ENCODE assay signal across 10 mouse cellular contexts in the genomic region with DNA sequence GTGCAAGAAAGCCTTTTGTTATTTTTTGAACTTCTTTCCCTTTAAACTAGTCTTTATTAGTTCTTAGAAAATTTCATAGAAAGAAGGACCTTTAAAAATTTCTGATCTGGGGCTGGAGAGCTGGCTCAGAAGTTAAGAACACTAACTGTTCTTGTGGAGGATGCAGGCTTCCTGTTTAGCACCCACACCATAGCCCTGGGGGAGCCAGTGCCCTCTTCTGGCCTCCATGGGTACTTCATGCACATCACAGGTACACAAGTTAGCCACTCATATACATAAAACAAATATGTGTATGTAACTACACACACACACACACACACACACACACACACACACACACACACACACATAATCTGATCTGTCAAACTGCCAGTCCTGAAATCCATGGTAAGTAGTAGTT. TPM values are rescaled to one million over a fixed set of nuclear protein-coding genes. Genes with fewer than 3 reads are reported as not detected.
A peak's percentile ranks its signal among the peaks of the same experiment; 100 is the strongest.
DNase-seq lines count a peak whose midpoint lies in the region; ATAC-seq and TF ChIP-seq lines count a peak whose summit lies in the region.
"Had no signal": no experiment of that assay in that cellular context is flagged by ENCODE, and none has a peak within 500 bp of the region (broad histone marks: within the 10 kb centered on the region; RNA-seq: fewer than 3 reads in every experiment).

No protein-coding gene starts in this region.

- DNase-seq in cerebellum, adult 18-20 months, result peak; percentile 37 to 48
- DNase-seq in cerebellum, adult 9-11 months, result no peak
- DNase-seq in liver, result peak; percentile 45
- peak; percentile 49 to 65 for DNase-seq in heart, postnatal 36 days
- peak; percentile 36 to 61 for DNase-seq in lung, postnatal 4 days
- DNase-seq in Muller cell, postnatal 12 days (ENCODE audit: inconsistent ontology term), result no peak

- no peak for ATAC-seq in liver, embryonic 12.5 days

- intact Hi-C loops in heart, postnatal 36 days (cut with DNase I), result loop anchor here (10.0 kb wide), 1 partner anchor 285 kb away; no protein-coding TSS in a partner anchor

- no peak overlapping the region for H3K4me3 ChIP-seq in liver, embryonic 12.5 days
- H3K4me3 ChIP-seq in bone marrow macrophage, adult 2 months (ENCODE audit: insufficient read depth, low read length), result no peak overlapping the region
- H3K4me3 ChIP-seq: heart, embryonic 13.5 days had no signal

- no peak overlapping the region for H3K9ac ChIP-seq in liver, embryonic 12.5 days
- H3K9ac ChIP-seq: heart, embryonic 13.5 days had no signal

- no peak overlapping the region for H3K4me2 ChIP-seq in liver, embryonic 12.5 days
- H3K4me2 ChIP-seq: heart, embryonic 13.5 days had no signal

- peaks cover 16% of the 10 kb centered on the region for H3K36me3 ChIP-seq in liver, embryonic 12.5 days

- H3K4me1 ChIP-seq in liver, embryonic 12.5 days, result no peaks in the 10 kb centered on the region
- no peaks in the 10 kb centered on the region for H3K4me1 ChIP-seq in bone marrow macrophage, adult 2 months (ENCODE audit: control insufficient read depth, insufficient read depth, low read length)

- no peak overlapping the region for H3K27ac ChIP-seq in liver, embryonic 12.5 days
- H3K27ac ChIP-seq in bone marrow macrophage, adult 2 months (ENCODE audit: insufficient read depth, low read depth, low read length), result no peak overlapping the region
- H3K27ac ChIP-seq: heart, embryonic 13.5 days had no signal

- no peak for TF ChIP-seq POLR2A in bone marrow macrophage, adult 2 months (IDR thresholded peaks at IDR 0.05; ENCODE audit: borderline replicate concordance, low read depth, low read length)

- TF ChIP-seq CTCF in bone marrow macrophage, adult 2 months (IDR thresholded peaks at IDR 0.05; ENCODE audit: low read depth, low read length), result peak; percentile 46; the same call in 1 of the 2 replicates

- H3K9me3 ChIP-seq in liver, embryonic 12.5 days (replicated peaks), result no peaks in the 10 kb centered on the region
- H3K9me3 ChIP-seq: heart, embryonic 13.5 days had no signal

- H3K27me3 ChIP-seq in liver, embryonic 12.5 days (replicated peaks), result peaks cover 2% of the 10 kb centered on the region; the same call in 1 of the 2 replicates
- H3K27me3 ChIP-seq: heart, embryonic 13.5 days had no signal

RNA-seq across cellular contexts. Expression of gene Syt16, which starts 7.9 kb away (rescaled TPM):
- polyA plus RNA-seq in liver, embryonic 12.5 days (2016; fragmentation: Nextera tagmentation; extraction: Ambion mirVana), result 0.07 and 0.17 TPM in 2 replicates
- not detected in 2 replicates for polyA plus RNA-seq in bone marrow macrophage, adult 2 months (2012; ENCODE audit: insufficient read depth, insufficient read length, missing spikeins)
- not detected for total RNA-seq in heart, postnatal 36 days (2021)

RNA-seq across cellular contexts. Expression of gene Snapc1, which starts 25.3 kb away (rescaled TPM):
- 8.9 and 9.5 TPM in 2 replicates for polyA plus RNA-seq in liver, embryonic 12.5 days (2016; fragmentation: Nextera tagmentation; extraction: Ambion mirVana)
- polyA plus RNA-seq in bone marrow macrophage, adult 2 months (2012; ENCODE audit: insufficient read depth, insufficient read length, missing spikeins), result 13.8 and 22.8 TPM in 2 replicates
- total RNA-seq in heart, postnatal 36 days (2021), result 10 to 100 TPM in 1 of 2 experiments, 1 to 10 TPM in 1; 8.8 to 13.4 TPM

RNA-seq across cellular contexts. Expression of gene Gm49321, which starts 52.1 kb away (rescaled TPM):
- 4.6 and 6.9 TPM in 2 replicates for polyA plus RNA-seq in liver, embryonic 12.5 days (2016; fragmentation: Nextera tagmentation; extraction: Ambion mirVana)
- 6.1 and 7.1 TPM in 2 replicates for polyA plus RNA-seq in bone marrow macrophage, adult 2 months (2012; ENCODE audit: insufficient read depth, insufficient read length, missing spikeins)
- total RNA-seq in heart, postnatal 36 days (2021), result 1 to 10 TPM; 3.7 to 7.0 TPM
- polyA plus RNA-seq: C2C12 had no signal

Comparison
In these comparisons a context has a peak if more than half of its experiments do, and no peak if none do; other contexts are left out.
1. DNase-seq: peak in cerebellum, adult 18-20 months (2 of 2), liver (single experiment), heart, postnatal 36 days (2 of 2) and lung, postnatal 4 days (2 of 2); none in cerebellum, adult 9-11 months (single experiment) and Muller cell, postnatal 12 days (single experiment).